Comparison of ENCODE assay signal across 26 mouse cellular contexts in genomic region chr14:9488585-9488984, GRCm38 (mm10).
"Had no signal": no experiment of that assay in that cellular context is flagged by ENCODE, and none has a peak within 500 bp of the region (broad histone marks: within the 10 kb centered on the region; RNA-seq: fewer than 3 reads in every experiment).

No protein-coding gene starts in this region.

- ATAC-seq: hindbrain, embryonic 16.5 days; inflammation-experienced regulatory T-cells, adult 6 months had no signal

- H3K36me3 ChIP-seq: heart, embryonic 10.5 days; heart, embryonic 12.5 days; hindbrain, embryonic 10.5 days; hindbrain, embryonic 12.5 days; kidney, embryonic 15.5 days; limb, embryonic 13.5 days; liver, embryonic 13.5 days; liver, embryonic 15.5 days had no signal

- H3K9me3 ChIP-seq: heart, embryonic 10.5 days; heart, embryonic 12.5 days; hindbrain, embryonic 10.5 days; hindbrain, embryonic 12.5 days; kidney, embryonic 15.5 days; limb, embryonic 13.5 days; liver, embryonic 13.5 days; liver, embryonic 15.5 days had no signal

- H3K27ac ChIP-seq: gastrocnemius, adult 2 months; heart, embryonic 10.5 days; hindbrain, embryonic 10.5 days; hindbrain, embryonic 12.5 days; hindbrain, embryonic 14.5 days; kidney, embryonic 15.5 days; kidney, postnatal 0 days; left cerebral cortex, adult 2 months; limb, embryonic 13.5 days; liver, embryonic 13.5 days; liver, embryonic 15.5 days had no signal

- H3K4me3 ChIP-seq: gastrocnemius, adult 2 months; heart, embryonic 10.5 days; heart, embryonic 12.5 days; hindbrain, embryonic 10.5 days; hindbrain, embryonic 12.5 days; kidney, embryonic 15.5 days; left cerebral cortex, adult 2 months; limb, embryonic 13.5 days; liver, embryonic 13.5 days; liver, embryonic 15.5 days had no signal

- H3K4me1 ChIP-seq: heart, embryonic 10.5 days; hindbrain, embryonic 10.5 days; hindbrain, embryonic 12.5 days; limb, embryonic 13.5 days; liver, embryonic 13.5 days; liver, embryonic 15.5 days had no signal

- H3K9ac ChIP-seq: heart, embryonic 12.5 days; hindbrain, embryonic 12.5 days; hindbrain, embryonic 14.5 days; kidney, embryonic 15.5 days; limb, embryonic 13.5 days; liver, embryonic 13.5 days; liver, embryonic 15.5 days had no signal

- H3K4me2 ChIP-seq: heart, embryonic 12.5 days; hindbrain, embryonic 12.5 days; hindbrain, embryonic 14.5 days; kidney, embryonic 15.5 days; limb, embryonic 13.5 days; liver, embryonic 11.5 days; liver, embryonic 13.5 days; liver, embryonic 15.5 days had no signal

- H3K27me3 ChIP-seq: heart, embryonic 12.5 days; hindbrain, embryonic 12.5 days; kidney, embryonic 15.5 days; limb, embryonic 13.5 days; liver, embryonic 13.5 days; liver, embryonic 15.5 days had no signal

- DNase-seq: gastrocnemius, adult 2 months; gastrocnemius, postnatal 10 days; gastrocnemius, postnatal 25 days; heart, adult 18-20 months; heart, postnatal 10 days; heart, postnatal 4 days; kidney, adult 11 months; kidney, adult 2 months; kidney, postnatal 14 days; kidney, postnatal 36 days; layer of hippocampus, adult 9-11 months; liver; liver, embryonic 13.5 days had no signal
